Mouse (Mus musculus): ENCODE results near the gene Hnrnpab.

The Hnrnpab gene

GRCm38 (mm10) chr11:51606447-51607095, at the start of gene Hnrnpab:
Gene Hnrnpab (minus strand): TSS chr11:51606847.
- peak; percentile 98 for DNase-seq (ENCODE audit: low read depth, low spot score)

- no peak for DNase-seq (ENCODE audit: low read depth, low spot score)
Observed at GRCm38 (mm10) chr11:51654891-51655290, 48.2 kb upstream of the Hnrnpab start.

- DNase-seq (ENCODE audit: low read depth, low spot score): no peak
Observed at GRCm38 (mm10) chr11:51653736-51654135, 47.1 kb upstream of the Hnrnpab start.

- DNase-seq (ENCODE audit: low read depth, low spot score): no peak
Observed at GRCm38 (mm10) chr11:51652889-51653418, 46.3 kb upstream of the Hnrnpab start.

GRCm38 (mm10) chr11:51650691-51651515, 44.3 kb upstream of the Hnrnpab start, which contains the start of the genes N4bp3 and D930048N14Rik:
Gene N4bp3 (minus strand): TSS chr11:51650842.
Gene D930048N14Rik (plus strand): TSS chr11:51650954.
- DNase-seq (ENCODE audit: low read depth, low spot score): peak; percentile 78

- peak; percentile 67 for DNase-seq (ENCODE audit: low read depth, low spot score)
Observed at GRCm38 (mm10) chr11:51650261-51650660, 43.6 kb upstream of the Hnrnpab start.

GRCm38 (mm10) chr11:51649889-51650199, 43.2 kb upstream of the Hnrnpab start:
- DNase-seq (ENCODE audit: low read depth, low spot score): peak; percentile 76

- peak; percentile 65 for DNase-seq (ENCODE audit: low read depth, low spot score)
Observed at GRCm38 (mm10) chr11:51649111-51649888, 42.7 kb upstream of the Hnrnpab start.

- DNase-seq (ENCODE audit: low read depth, low spot score): peak; percentile 86
Observed at GRCm38 (mm10) chr11:51648566-51648965, 41.9 kb upstream of the Hnrnpab start.

- DNase-seq (ENCODE audit: low read depth, low spot score): peak; percentile 72
Observed at GRCm38 (mm10) chr11:51646751-51647667, 40.4 kb upstream of the Hnrnpab start.

- no peak for DNase-seq (ENCODE audit: low read depth, low spot score)
Observed at GRCm38 (mm10) chr11:51646245-51646644, 39.6 kb upstream of the Hnrnpab start.

GRCm38 (mm10) chr11:51645293-51645692, 38.6 kb upstream of the Hnrnpab start:
- DNase-seq (ENCODE audit: low read depth, low spot score): no peak

- no peak for DNase-seq (ENCODE audit: low read depth, low spot score)
Observed at GRCm38 (mm10) chr11:51644217-51644616, 37.6 kb upstream of the Hnrnpab start.

- DNase-seq (ENCODE audit: low read depth, low spot score): peak; percentile 45
Observed at GRCm38 (mm10) chr11:51643761-51644160, 37.1 kb upstream of the Hnrnpab start.

GRCm38 (mm10) chr11:51643202-51643601, 36.6 kb upstream of the Hnrnpab start:
- DNase-seq (ENCODE audit: low read depth, low spot score): peak; percentile 52

- DNase-seq (ENCODE audit: low read depth, low spot score): no peak
Observed at GRCm38 (mm10) chr11:51640748-51641147, 34.1 kb upstream of the Hnrnpab start.

- no peak for DNase-seq (ENCODE audit: low read depth, low spot score)
Observed at GRCm38 (mm10) chr11:51638497-51638896, 31.9 kb upstream of the Hnrnpab start.

GRCm38 (mm10) chr11:51637971-51638414, 31.3 kb upstream of the Hnrnpab start:
- peak; percentile 95 for DNase-seq (ENCODE audit: low read depth, low spot score)

GRCm38 (mm10) chr11:51636323-51636684, 29.7 kb upstream of the Hnrnpab start:
- DNase-seq (ENCODE audit: low read depth, low spot score): peak; percentile 91

- DNase-seq (ENCODE audit: low read depth, low spot score): peak; percentile 95
Observed at GRCm38 (mm10) chr11:51635525-51636322, 29.1 kb upstream of the Hnrnpab start, which contains the start of gene Rmnd5b. Gene Rmnd5b (minus strand): TSS chr11:51635896.
